Mouse (Mus musculus) C2C12 (cell line): ENCODE results near the gene Arhgef7.

Experiments
- CEBPB ChIP-seq: IDR thresholded peaks from one replicate; pipeline ENCODE4 v1.6.1; 2011; ENCODE audit warnings: low read depth, mild to moderate bottlenecking, control low read depth, moderate library complexity
- CTCF ChIP-seq: IDR thresholded peaks from one replicate; pipeline ENCODE4 v1.5.1; 2011; ENCODE audit not compliant: control insufficient read depth, insufficient read depth, insufficient read length
- FOSL1 ChIP-seq: IDR thresholded peaks from one replicate; pipeline ENCODE4 v1.8.0; 2011; ENCODE audit warnings: mild to moderate bottlenecking, low read length; ENCODE audit not compliant: poor library complexity, insufficient read depth, severe bottlenecking
- MAX ChIP-seq: IDR thresholded peaks from one replicate; pipeline ENCODE4 v1.6.1; 2011; ENCODE audit warnings: mild to moderate bottlenecking, control low read depth
- MYOD1 ChIP-seq: IDR thresholded peaks from one replicate; pipeline ENCODE4 v1.6.1; 2011; ENCODE audit warnings: low read depth; ENCODE audit not compliant: control insufficient read depth, insufficient read length
- MYOG ChIP-seq: IDR thresholded peaks from one replicate; pipeline ENCODE4 v1.6.1; 2011; ENCODE audit not compliant: control insufficient read depth, insufficient read length; ENCODE audit errors: extremely low read depth
- USF1 ChIP-seq: IDR thresholded peaks from one replicate; pipeline ENCODE4 v1.6.1; 2011; ENCODE audit warnings: low read depth, mild to moderate bottlenecking, control low read depth, moderate library complexity

GRCm38 (mm10) chr8:11797729-11798479 lies 70.4 kb downstream of the Arhgef7 start:
- TF ChIP-seq MYOG: no peak
- no peak for TF ChIP-seq MAX
- no peak for TF ChIP-seq CTCF
- no peak for TF ChIP-seq USF1
- no peak for TF ChIP-seq FOSL1
- no peak for TF ChIP-seq MYOD1
- TF ChIP-seq CEBPB: no peak
